Mouse (Mus musculus) embryo, embryonic 10 days (tissue): ENCODE data around the gene Dlgap4.

Experiments used
- DNase-seq: peaks from one replicate; pipeline ENCODE4 v3.0.0-alpha.2; 2015; ENCODE audit warnings: low spot score

Gene Dlgap4

DNA sequence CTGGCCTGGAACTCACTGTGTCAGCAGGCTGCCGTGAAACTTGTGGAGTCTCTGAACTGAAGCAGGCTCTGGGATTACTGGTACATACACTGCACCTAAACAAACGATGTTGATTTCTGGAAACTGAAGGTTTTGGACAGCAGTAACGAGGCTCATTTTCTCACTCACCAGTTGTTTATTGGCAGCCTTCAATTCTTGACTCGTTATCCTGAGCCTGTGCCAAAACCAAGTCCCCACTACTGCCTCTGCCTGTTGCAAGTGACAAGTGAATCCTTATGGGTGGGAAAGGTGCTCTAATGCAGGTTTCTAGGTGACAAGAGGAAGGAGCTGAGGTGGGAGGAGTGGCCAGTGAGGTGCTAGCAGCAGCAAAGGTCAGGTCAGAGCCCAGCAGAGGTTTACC, 128.5 kb downstream of the Dlgap4 start:
- no peak for DNase-seq

DNA sequence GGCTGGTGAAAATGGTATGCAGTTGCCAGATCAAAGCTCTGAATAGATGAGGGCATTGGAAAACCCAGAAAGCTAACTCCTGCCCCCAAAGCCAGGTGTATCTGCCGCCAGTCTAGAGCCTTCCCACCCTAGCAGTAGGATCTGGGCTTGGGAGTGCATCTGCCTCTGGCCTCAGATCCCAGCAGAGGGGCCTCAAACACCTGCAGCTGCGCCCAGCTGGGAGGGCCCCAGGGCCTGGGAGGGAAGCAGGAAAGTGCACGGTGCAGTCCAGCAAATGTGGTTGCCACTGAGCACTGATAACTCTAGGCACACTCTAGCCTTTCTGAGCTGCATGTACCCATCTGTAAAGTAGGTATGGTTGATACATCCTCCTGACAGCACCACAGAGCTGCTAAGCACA, 129.7 kb downstream of the Dlgap4 start:
- no peak for DNase-seq

DNA sequence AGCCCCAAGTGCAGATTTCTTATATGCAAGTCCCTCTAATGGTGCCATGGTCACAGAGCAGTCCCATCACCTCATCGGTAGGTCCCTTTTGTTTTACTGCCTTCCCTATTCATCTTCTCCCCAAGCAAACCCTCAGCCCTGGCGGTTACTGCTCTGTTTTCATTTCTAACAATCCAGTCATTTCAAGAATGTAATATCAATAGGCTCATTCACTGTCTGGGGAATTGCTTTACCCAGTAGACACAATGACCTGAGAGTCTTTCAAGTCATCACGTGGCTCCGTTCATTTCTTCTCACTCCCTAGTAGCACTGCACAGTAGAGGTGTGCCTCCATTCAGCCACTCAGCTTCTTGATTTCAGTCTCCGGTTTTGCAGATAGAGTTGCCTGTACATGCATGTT, 130.9 kb downstream of the Dlgap4 start:
- no peak for DNase-seq

DNA sequence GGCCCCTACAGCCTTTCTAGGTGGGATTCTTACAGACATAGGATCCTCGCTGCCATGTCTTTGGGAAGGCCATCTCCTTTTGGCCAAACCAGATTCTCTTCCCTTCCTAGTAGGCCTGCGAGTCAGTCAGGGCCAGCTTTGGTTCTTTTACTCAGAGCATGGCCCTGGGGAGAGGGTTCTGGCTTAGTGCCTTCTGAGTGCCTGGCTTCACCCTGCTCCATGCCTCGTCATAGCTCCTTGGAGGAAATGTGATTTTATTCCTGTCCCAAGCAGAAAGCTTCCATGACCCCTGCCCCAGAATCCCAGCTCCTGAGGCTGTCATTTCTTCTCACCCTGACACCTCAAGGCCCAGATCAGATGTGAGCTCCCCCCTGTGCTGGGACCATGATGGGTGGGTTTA, 133.8 kb downstream of the Dlgap4 start:
- no peak for DNase-seq

DNA sequence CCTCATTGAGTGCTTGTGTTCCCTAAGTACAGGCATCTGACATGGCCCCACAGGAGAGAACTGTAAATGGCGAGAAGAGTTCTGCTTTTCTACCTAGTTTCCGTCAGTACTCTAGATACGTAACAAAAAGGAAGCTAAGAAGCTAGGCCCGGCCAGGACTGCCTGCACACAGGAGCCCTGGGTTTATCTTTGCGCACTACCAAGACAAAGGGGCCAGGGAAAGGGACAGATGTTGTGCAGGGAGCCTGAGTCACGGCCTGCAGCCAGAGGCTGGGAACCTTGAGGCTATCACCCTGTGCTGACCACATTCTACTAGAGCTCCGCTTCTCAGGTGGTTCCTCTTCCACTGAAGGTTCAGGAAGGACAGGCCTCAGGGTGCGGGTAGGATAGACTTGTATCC, 136.2 kb downstream of the Dlgap4 start:
- DNase-seq, result no peak

DNA sequence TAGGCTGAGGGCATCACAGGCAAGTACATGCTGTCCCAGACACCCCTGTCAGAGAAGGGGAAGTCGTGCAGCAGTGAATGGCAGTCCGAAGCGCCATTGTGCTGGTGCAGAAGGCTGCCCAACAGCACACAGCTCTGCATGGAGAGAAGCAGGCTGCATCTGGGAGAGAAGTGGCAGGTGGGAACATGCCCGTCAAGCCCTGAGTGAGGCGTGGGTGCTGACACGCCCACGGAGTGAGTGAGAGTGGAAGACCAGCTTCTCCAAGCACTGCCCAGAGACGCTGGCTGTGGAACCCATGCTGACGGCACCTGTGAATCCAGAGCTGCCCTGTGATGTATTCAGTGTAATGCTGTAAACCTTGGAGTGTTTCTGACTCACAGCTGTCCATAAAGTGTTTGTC, 143.4 kb downstream of the Dlgap4 start:
- DNase-seq, result no peak

DNA sequence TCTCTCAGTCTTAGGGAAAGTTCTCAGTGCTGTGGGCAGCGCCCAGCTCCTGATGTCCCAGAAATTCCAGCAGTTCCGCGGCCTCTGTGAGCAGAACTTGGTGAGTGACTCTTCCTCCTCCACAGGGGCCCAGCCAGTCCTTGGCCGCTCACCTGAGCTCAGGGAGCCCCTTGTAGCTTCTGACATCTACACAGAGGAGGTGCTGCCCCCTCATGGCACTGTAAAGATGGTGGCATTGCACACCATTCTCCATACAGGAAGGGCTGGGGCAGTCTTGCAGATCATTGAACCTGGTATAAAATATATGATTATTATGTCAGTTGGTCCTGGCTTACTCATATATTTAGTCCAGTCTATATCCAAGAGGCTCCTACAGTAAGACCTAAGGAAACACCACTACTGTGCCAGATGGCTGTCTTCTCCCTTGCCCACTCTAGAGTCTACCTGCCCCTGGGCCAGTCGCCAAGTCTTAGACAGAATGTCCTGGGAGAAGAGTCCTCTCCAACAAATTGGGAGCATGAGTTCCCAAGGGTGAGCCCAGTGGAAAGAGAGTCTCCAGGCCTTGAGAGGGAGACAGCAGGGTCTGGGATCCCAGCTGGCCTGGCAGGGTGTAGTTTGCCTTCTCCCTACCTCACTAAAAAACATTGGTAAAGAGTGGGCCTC, 147.5 kb downstream of the Dlgap4 start:
- DNase-seq, result no peak

DNA sequence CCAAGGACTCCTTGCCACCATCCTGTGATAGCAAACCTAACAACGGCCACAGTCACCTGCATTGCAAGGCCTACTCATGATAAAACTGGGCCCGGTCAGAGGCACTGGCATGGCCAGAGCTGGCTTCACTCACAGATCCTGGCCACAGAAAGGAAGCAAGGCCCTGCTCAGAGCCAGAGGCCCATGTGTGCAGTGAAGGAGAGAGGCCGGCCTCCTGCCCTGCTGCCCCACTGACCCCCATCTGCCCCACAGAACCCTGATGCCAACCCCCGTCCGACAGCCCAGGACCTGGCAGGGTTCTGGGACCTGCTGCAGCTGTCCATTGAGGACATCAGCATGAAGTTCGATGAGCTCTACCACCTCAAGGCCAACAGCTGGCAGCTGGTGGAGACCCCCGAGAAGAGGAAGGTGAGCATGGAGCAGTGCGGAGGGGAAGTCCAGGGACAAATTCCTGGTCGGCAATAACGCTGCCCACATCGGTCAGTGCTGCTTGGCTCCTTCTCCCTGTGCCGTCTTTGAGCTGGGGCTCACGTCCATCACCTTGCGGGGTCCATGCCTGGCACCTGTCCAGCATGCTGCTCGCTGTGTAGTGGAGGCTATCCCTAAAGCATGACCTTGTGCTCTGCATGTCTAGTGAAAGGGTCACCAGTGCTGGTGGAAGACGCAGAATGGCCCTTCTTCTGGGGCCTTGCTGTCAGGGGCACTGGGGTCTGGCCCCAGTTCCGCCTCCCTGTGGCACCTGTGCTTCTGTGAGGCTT, 148.2 kb downstream of the Dlgap4 start:
- no peak for DNase-seq

DNA sequence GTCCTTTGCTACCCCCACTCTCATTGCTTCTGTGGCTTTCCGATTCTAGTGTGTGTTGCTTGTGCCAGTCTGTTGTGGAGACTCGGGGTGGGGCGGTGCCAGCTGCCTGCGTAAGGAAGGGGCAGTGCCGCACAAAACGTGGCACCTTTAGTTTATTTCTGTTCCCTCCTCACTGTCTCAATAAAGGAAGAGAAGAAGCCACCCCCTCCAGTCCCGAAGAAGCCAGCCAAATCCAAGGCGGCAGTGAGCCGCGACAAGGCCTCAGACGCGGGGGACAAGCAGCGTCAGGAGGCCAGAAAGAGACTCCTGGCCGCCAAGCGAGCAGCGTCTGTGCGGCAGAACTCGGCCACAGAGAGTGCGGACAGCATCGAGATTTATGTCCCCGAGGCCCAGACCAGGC, 149.0 kb downstream of the Dlgap4 start:
- DNase-seq, result no peak

DNA sequence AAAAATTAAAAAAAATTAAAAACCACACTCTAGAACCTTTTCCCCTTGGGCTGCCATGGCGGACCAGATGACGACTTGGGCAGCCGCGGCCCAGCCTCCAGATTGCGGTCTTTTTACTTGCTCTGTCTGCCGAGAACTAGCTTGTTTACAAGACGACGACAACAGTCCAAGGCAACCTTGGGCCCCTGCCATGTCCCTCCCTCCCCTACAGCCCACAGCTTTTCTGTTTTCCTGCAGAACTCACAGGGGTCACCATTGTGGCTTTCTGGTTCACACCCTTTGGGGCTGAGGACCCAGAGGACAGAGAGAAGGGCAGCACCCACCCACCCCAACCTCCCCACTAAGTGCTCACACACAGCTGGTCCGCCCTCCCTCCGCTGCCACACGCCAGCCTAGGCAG, 149.6 kb downstream of the Dlgap4 start:
- DNase-seq, result no peak

DNA sequence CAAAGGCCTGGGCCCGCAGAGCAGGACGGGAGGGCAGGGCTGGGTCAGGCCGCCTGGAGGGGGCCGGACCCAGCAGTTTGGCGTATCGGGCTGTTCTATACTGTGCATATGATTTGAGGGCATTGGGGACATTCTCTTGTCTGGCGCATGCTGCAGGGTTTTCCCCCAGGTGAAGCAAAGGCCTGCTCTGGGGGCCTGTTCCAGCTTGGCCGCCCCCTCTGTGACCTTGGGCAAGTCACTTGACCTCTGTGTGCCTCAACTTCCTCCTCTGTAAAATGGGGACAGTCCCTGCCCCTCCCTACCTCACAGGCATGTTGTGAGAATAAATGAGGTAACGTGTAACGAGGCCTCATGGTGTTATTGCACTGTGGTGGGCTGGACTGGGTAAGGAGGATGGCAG, 150.5 kb downstream of the Dlgap4 start:
- no peak for DNase-seq

DNA sequence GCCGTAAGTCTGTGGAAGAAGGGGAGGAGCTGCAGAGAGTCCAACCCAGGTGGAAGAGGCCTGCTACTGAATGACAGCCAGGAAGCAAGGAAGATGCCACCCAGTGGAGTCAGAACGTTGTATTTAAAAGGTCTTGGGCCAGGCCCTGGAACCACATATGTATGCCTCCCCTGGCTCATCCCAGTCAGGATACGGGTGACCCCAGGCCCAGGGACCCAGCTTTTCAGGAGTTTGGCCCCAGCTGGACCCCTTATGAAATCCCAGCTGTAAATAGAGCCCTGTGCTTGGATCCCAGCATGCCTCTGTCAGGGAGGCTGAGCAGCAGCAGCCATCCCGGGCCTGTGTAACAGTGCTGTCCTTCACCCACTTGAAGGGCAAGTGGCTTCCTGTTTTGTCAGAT, 151.2 kb downstream of the Dlgap4 start:
- no peak for DNase-seq

DNA sequence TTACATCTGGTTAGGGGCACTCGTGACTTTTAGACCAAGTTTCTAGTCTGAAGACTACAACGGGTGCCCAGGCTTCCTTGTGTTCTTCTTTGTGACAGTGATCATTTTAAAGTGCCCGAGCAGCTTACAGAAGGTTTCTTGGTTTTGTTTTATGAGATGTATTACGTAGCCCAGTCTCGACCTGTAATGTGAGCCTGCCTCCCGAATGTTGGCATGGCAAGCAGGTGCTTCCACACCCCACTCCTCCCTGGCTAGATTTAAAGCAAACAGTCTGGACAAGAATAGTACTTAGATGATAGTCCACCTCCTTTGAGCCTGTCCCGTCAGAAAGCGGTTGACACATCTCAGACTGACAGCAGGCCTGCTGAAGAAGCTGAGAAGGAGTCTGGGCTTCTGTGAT, 152.1 kb downstream of the Dlgap4 start:
- no peak for DNase-seq

DNA sequence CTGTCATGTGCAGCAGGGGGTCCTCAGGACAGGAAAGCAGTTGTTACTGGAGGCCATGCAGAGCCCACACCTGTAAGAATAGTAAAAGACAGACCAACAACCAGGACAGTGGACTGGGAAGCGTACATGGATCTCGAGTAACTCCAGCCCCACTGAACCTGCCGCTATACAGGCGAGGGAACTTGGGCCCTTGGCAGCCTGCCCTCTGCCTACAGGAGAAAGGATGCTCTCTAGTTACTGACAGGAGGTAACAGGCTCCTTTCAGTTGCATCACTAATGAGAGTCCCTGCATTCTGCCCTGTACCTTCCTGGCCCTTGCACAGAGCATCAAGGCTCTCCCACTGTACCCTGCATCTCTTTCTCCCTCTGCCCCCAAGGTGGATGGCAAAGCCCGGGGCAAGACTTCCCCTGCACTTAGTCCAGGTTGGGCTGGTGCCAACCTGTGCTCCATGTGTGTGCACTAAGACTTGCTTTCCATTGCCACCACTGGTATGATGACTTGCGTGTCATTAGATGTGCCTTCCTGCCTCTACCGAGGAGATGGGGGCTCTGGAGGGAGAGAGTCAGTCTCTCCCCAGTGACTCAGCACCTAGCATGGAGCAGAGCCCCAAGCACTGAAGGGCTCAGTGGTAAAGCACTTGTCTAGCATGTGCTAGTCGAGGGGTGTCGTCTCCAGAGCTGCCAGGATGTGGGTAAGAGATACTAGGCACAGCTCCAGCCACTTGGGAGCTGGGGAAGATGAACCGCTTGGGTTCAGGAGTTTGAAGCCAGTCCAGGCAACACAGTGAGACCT, 152.9 kb downstream of the Dlgap4 start:
- DNase-seq, result no peak

DNA sequence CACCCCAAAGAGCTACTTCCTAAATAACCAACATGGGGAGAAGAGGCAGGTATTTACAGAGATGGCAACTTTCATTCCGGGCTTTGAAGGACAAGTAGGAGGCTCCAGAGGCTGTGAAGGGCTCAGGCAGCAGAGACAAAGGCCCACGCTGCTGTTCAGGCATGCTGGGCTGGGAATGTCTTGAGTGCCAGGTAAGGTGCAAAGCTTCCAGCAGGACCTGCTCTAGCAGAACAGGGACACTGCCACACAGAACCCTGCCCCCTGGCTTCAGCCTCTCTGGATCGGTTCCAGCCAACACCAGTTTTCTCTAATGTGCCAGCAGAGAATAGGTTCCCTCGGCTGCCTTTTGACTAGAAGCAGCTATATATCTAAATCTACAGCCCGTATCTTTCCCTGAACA, 153.6 kb downstream of the Dlgap4 start:
- DNase-seq, result no peak

DNA sequence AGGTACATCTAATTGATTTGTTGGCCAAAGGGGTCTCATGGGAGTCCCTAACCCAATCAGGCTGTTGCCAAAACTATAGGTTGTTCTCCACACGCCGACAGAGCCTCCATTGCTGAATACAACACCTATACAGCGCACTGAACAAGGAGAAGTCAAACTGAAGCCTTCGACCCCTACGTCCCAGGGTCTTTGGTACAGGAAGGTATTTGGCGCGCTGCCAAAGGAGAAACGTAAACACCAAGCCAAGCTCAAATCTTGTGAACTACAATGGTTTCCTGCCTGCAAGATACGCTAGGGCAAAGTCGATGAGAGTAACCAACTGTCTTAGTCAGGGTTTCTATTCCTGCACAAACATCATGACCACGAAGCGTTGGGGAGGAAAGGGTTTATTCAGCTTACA, 155.8 kb downstream of the Dlgap4 start:
- no peak for DNase-seq

DNA sequence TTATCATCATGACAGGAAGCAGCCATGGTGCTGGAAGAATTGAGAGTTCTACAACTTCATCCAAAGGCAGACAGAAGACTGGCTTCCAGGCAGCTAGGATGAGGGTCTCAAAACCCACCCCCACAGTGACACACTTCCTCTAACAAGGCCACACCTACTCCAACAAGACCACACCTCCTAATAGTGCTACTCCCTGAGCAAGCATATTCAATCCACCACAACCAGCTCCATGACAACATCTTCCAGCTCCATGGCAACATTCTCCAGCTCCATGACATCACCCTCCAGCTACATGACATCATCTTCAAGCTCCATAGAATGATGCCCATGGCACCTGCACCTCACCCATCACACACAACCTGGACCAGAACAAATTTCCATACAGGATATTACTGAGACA, 160.0 kb downstream of the Dlgap4 start:
- no peak for DNase-seq

DNA sequence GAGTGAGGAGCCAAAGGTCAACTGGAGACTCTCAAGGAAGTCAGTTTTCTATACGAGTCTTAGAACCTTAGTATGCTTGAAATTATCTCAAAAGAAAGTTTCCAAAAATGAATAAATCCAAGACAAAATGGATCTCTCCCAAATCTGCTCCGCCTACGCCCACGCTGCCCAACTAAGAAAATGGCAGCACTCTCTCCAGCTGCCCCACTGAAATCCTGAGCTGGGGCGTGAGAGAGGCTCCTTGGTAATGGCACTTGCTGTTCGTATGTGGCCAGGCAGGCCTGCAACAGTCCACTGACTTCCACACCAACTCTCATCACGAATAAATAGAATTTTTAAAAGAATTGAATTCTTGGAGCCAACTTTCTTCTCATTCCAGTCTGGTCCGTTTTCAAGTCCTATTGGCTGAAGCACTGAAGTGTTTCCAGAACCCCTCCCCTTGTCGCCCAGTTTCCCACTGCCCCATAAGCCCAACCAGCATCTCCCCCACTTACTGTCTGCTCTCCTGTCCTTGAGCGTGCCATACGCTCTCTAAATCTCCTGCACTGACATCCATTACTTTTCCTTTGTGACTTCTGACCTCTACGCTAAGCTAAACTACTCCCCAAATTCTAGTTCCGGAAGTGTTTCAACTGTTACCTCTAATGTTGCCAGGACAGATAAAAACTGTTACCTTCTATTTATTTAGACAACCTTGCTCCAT, 160.7 kb downstream of the Dlgap4 start:
- no peak for DNase-seq

DNA sequence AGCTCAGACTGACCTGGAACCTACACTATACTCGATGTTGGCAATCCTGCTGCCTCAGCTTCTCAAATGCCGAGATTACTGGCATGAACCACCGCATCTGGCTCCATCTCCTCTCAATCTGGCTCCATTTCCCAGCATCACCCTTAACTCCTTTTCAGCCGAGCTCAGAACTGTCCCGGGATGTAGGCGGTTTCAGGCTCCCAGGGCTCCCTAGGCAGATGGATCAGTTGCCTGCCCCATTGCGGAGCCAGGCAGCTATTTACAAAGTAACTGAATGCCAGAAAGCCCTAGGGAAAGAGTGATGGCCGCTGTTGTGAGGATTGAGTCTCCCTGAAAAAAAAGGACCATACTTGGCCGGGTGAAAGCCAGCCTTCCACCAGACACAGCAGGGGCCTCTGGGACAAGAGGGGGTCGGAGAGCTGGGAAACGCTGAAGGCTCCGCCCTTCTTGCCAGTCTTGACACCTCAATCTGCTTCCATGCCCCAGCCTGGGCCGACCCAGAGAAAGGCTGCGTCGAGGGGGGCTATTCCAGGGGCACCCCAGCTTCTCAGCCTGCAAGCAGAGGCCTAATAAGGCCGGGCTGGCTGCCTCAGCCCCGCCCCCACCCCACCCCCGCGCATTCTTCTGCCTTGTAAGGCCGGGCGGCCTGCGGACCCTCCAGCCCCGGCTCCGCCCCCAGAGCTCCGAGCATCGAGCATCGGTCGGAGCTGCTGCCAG, 161.4 kb downstream of the Dlgap4 start, which contains the start of gene Myl9:
TSS of gene Myl9 (plus strand) at position 683 of the 717 bp plus-strand sequence.
- DNase-seq, result peak; percentile 85

DNA sequence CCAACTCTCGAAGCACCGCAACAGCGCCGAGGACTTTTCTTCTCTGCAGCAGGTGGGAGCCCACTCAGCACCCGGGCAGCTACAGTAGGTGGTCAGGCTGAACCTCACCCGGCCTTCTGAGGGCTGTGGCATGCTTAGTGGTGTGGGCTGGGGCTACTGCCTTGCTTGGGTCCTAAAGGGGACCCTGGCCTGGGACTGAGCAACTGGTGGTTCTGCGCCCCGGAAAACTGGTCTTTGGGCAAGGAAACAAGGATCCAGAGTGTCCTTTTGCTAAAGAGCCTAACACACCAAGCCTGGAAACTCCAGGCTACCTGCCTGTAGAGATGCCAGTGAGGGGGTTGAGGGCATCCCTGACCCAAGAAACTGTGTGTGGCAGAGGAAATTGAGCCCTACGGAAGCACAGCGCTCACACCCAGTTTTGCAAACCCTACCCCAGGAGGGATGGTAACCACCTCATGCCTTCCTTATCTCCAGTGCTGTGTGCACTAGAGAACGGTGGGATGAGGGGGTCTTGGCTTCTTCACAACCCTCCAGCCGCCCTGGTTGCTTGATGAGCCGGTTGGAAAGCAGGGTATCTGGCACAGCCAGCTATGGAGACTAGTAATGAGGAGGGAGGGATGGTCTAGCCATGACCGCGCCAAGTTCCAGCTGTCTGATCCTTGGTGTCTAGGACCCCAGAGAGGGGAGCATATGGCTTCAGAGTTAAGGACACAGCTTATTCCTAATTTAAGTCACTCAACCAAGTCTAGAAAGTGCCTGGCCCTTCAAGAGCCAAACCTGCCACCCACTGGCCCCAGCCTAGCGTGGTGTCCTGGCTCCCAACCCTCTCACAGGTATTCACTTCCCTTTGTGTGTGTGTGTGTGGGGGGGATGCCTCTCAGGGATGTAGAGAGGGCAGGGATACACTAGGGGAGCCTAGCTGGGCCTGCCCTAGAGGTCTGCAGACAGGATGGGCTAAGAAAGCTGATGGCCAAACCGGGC, 162.2 kb downstream of the Dlgap4 start:
- DNase-seq, result no peak

DNA sequence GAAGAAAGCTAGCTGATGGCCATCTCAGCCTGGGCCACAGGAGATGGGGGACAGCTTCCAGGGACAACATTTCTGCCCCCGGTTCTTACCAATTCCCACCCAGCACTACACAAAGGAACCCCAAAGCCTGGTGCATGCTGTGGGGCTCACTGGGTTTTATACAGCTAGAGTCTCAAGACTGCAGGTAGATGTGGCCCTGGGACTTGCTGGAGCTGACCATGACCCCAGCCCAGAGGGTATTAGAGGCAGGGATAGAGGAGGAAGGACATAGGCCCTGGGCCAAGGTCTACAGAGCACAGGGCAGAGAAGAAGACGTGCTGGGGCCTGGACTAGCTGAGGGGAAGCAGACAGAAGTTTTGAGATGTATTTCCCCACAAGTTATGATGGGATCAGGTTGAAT, 163.4 kb downstream of the Dlgap4 start:
- DNase-seq, result no peak
